Mouse (Mus musculus) intestine, postnatal 0 days (tissue): ENCODE measurements around the gene Ufl1. TPM values are rescaled to one million over a fixed set of nuclear protein-coding genes. Genes with fewer than 3 reads are reported as not detected.
A peak's percentile ranks its signal among the peaks of the same experiment; 100 is the strongest.
"Not testable (repeated sequence)": the region's sequence is repeated elsewhere in the genome, so short reads cannot be mapped to it uniquely, and the experiment has no call there.

Experiments used
- ATAC-seq: fragments of 200-750 bp; cut with Nextera tagmentation; 2 replicates; pipeline ENCODE4 v1.8.0; 2017; ENCODE audit warnings: mild to moderate bottlenecking, moderate TSS enrichment, moderate library complexity
- H3K27ac ChIP-seq: fragments of 300-500 bp; sonication (generic); 2 replicates; pipeline ENCODE4 v1.5.1; 2014; ENCODE audit warnings: mild to moderate bottlenecking, low read depth, low read length, moderate library complexity
- H3K27me3 ChIP-seq: fragments of 300-500 bp; sonication (generic); replicated peaks from 2 replicates; pipeline ENCODE4 v1.6.1; 2014; ENCODE audit warnings: low read length, mixed read lengths; ENCODE audit not compliant: control insufficient read depth, insufficient read depth
- H3K36me3 ChIP-seq: fragments of 300-500 bp; sonication (generic); 2 replicates; pipeline ENCODE4 v1.6.1; 2014; ENCODE audit warnings: mild to moderate bottlenecking, moderate library complexity; ENCODE audit not compliant: control insufficient read depth, insufficient read depth
- H3K4me1 ChIP-seq: fragments of 300-500 bp; sonication (generic); replicated peaks from 2 replicates; pipeline ENCODE4 v1.6.1; 2014; ENCODE audit warnings: antibody characterized with exemption, low read length, mixed read lengths; ENCODE audit not compliant: control insufficient read depth, insufficient read depth
- H3K4me2 ChIP-seq: fragments of 300-500 bp; sonication (generic); replicated peaks from 2 replicates; pipeline ENCODE4 v1.6.1; 2014; ENCODE audit warnings: low read depth, mild to moderate bottlenecking, moderate library complexity
- H3K4me3 ChIP-seq: fragments of 300-500 bp; sonication (generic); 2 replicates; pipeline ENCODE4 v1.5.1; 2014; ENCODE audit warnings: low read depth, low read length
- H3K9ac ChIP-seq: fragments of 300-500 bp; sonication (generic); 2 replicates; pipeline ENCODE4 v1.6.1; 2014; ENCODE audit warnings: mild to moderate bottlenecking, low read depth, low read length
- H3K9me3 ChIP-seq: fragments of 300-500 bp; sonication (generic); 2 replicates; pipeline ENCODE4 v1.6.1; 2016; ENCODE audit warnings: mixed run types; ENCODE audit not compliant: control insufficient read depth
- CTCF ChIP-seq: sonication (generic); IDR thresholded peaks from 2 replicates; pipeline ENCODE4 v1.5.1; 2016; ENCODE audit warnings: low read depth, mild to moderate bottlenecking, control low read depth, antibody characterized with exemption, moderate library complexity
- WGBS: fragments of 180-500 bp; shearing (Covaris S2); extraction: QIAGEN DNeasy Blood & Tissue Kit; methylation state at CpG from one replicate; pipeline ENCODE4 v1.1.7; 2014; 5-methylcytosine and 5-hydroxymethylcytosine counted together
- polyA plus RNA-seq: library from polyadenylated mRNA; unstranded; fragments of >200 nt; fragmentation: Nextera tagmentation; extraction: Ambion mirVana; gene quantifications from 2 replicates; pipeline ENCODE4 v1.2.1, GENCODE M21; 2015

Gene Ufl1
- polyA plus RNA-seq, 1 experiment from 2014 or later: 35.0 TPM

- no peak for ATAC-seq
- no peak for TF ChIP-seq CTCF
- Histone ChIP-seq H3K36me3 (peaks cover 64% of the 10 kb centered on the region), H3K4me3 (no peak overlapping the region), H3K4me2 (no peak overlapping the region), H3K9ac (no peak overlapping the region), H3K9me3 (0 out of 2 replicates have a peak, but pooled peaks cover 2% of the 10 kb centered on the region), H3K4me1 (no peaks in the 10 kb centered on the region), H3K27ac (no peak overlapping the region), H3K27me3 (no peaks in the 10 kb centered on the region)
- 71% methylated on average over 7 of the region's 7 CpGs for WGBS
Observed at GRCm38 (mm10) chr4:25272861-25273627, 8.6 kb downstream of the Ufl1 start.

DNA sequence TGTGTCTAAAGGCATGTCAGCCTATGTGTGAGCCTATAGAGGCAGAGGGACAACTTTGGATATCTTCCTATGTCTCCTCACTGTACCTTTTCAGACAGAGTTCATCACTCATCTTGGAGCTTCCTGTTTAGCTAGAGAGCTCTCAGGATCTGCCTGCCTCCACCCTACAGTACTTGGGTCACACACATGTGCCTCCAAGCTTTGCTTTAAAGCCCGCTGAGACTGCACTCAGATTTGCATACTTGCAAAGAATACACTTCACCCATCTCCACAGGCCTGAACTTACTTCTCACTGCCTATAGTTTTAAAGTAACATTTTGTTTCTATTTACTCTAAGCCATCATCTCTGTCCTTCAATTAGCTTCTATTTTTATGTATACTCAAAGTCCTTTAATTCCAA is 9.7 kb downstream of the Ufl1 start:
- WGBS: 90% methylated on average over 1 of the region's 1 CpGs
- H3K4me3 ChIP-seq: no peak overlapping the region
- H3K36me3 ChIP-seq: peaks cover 63% of the 10 kb centered on the region
- no peaks in the 10 kb centered on the region for H3K27me3 ChIP-seq
- no peak overlapping the region for H3K4me2 ChIP-seq
- H3K4me1 ChIP-seq: no peaks in the 10 kb centered on the region
- 0 out of 2 replicates have a peak, but pooled peaks cover 2% of the 10 kb centered on the region for H3K9me3 ChIP-seq
- no peak overlapping the region for H3K27ac ChIP-seq
- TF ChIP-seq CTCF: no peak
- no peak for ATAC-seq
- no peak overlapping the region for H3K9ac ChIP-seq

GRCm38 (mm10) chr4:25267144-25267543 is 14.5 kb downstream of the Ufl1 start:
- Histone ChIP-seq H3K4me3 (no peak overlapping the region), H3K27ac (no peak overlapping the region), H3K36me3 (peaks cover 49% of the 10 kb centered on the region), H3K9me3 (no peaks in the 10 kb centered on the region), H3K9ac (no peak overlapping the region), H3K4me2 (no peak overlapping the region), H3K27me3 (no peaks in the 10 kb centered on the region), H3K4me1 (no peaks in the 10 kb centered on the region)
- peak; percentile 71; the same call in 1 of the 2 replicates for ATAC-seq
- 55% methylated on average over 3 of the region's 3 CpGs for WGBS
- TF ChIP-seq CTCF: no peak

- H3K4me3 ChIP-seq: no peak overlapping the region
- 91% methylated on average over 7 of the region's 7 CpGs for WGBS
- H3K27ac ChIP-seq: no peak overlapping the region
- H3K9ac ChIP-seq: no peak overlapping the region
- ATAC-seq: no peak
- H3K27me3 ChIP-seq: no peaks in the 10 kb centered on the region
- peaks cover 47% of the 10 kb centered on the region for H3K36me3 ChIP-seq
- no peaks in the 10 kb centered on the region for H3K4me1 ChIP-seq
- H3K9me3 ChIP-seq: no peaks in the 10 kb centered on the region
- TF ChIP-seq CTCF: no peak
- H3K4me2 ChIP-seq: no peak overlapping the region
Observed at GRCm38 (mm10) chr4:25257822-25258398, 23.7 kb downstream of the Ufl1 start.

- Histone ChIP-seq H3K4me2 (no peak within 1 kb of the TSS), H3K27me3 (no peaks in the 10 kb centered on the region), H3K9ac (no peak within 1 kb of the TSS), H3K4me3 (no peak within 1 kb of the TSS), H3K4me1 (no peaks in the 10 kb centered on the region), H3K9me3 (no peaks in the 10 kb centered on the region), H3K27ac (no peak within 1 kb of the TSS), H3K36me3 (no peaks in the 10 kb centered on the region)
- no peak for TF ChIP-seq CTCF
- ATAC-seq: no peak
- 80% methylated on average over 3 of the region's 3 CpGs for WGBS
Observed at GRCm38 (mm10) chr4:25242776-25243175, 38.8 kb downstream of the Ufl1 start, which contains the start of gene Fhl5. TSS of gene Fhl5 (minus strand) at chr4:25242876.

GRCm38 (mm10) chr4:25235663-25236062 is 46.0 kb downstream of the Ufl1 start:
- not testable (repeated sequence) for H3K4me3 ChIP-seq, H3K9me3 ChIP-seq, H3K4me1 ChIP-seq, H3K4me2 ChIP-seq, H3K9ac ChIP-seq, H3K36me3 ChIP-seq, H3K27ac ChIP-seq, H3K27me3 ChIP-seq, ATAC-seq
- 100% methylated on average over 1 of the region's 1 CpGs for WGBS

GRCm38 (mm10) chr4:25233767-25234166 is 47.9 kb downstream of the Ufl1 start:
- not testable (repeated sequence) for H3K4me2 ChIP-seq, H3K4me1 ChIP-seq, H3K27ac ChIP-seq, H3K36me3 ChIP-seq, H3K9ac ChIP-seq, H3K9me3 ChIP-seq, H3K27me3 ChIP-seq, ATAC-seq, H3K4me3 ChIP-seq
- 85% methylated on average over 1 of the region's 1 CpGs for WGBS
